Mouse (Mus musculus) hindbrain, postnatal 0 days (tissue): Measurements from ENCODE around the gene Tex35. TPM values are rescaled to one million over a fixed set of nuclear protein-coding genes. Genes with fewer than 3 reads are reported as not detected.
A peak's percentile ranks its signal among the peaks of the same experiment; 100 is the strongest.

Experiments used
- ATAC-seq: fragments of 200-750 bp; cut with Nextera tagmentation; 2 replicates; pipeline ENCODE4 v1.8.0; 2017; ENCODE audit warnings: mild to moderate bottlenecking, moderate TSS enrichment, moderate library complexity
- DNase-seq: peaks from one replicate; pipeline ENCODE4 v3.0.0-alpha.2; 2015; ENCODE audit warnings: low spot score
- H3K27ac ChIP-seq: fragments of 300-500 bp; sonication (generic); 2 replicates; pipeline ENCODE4 v1.5.1; 2014; ENCODE audit warnings: mild to moderate bottlenecking
- H3K27me3 ChIP-seq: fragments of 300-500 bp; sonication (generic); 2 replicates; pipeline ENCODE4 v1.6.1; 2014; ENCODE audit warnings: low read length, mixed read lengths; ENCODE audit not compliant: insufficient read depth
- H3K36me3 ChIP-seq: fragments of 300-500 bp; sonication (generic); 2 replicates; pipeline ENCODE4 v1.6.1; 2014; ENCODE audit warnings: low read length, mixed read lengths; ENCODE audit not compliant: insufficient read depth
- H3K4me1 ChIP-seq: fragments of 300-500 bp; sonication (generic); 2 replicates; pipeline ENCODE4 v1.6.1; 2014; ENCODE audit warnings: antibody characterized with exemption, low read length, mixed read lengths; ENCODE audit not compliant: insufficient read depth
- H3K4me2 ChIP-seq: fragments of 300-500 bp; sonication (generic); 2 replicates; pipeline ENCODE4 v1.6.1; 2014; ENCODE audit warnings: low read depth, mild to moderate bottlenecking, low read length, moderate library complexity, mixed read lengths
- H3K4me3 ChIP-seq: fragments of 300-500 bp; sonication (generic); 2 replicates; pipeline ENCODE4 v1.5.1; 2014; ENCODE audit warnings: low read length
- H3K9ac ChIP-seq: fragments of 300-500 bp; sonication (generic); replicated peaks from 2 replicates; pipeline ENCODE4 v1.6.1; 2014; ENCODE audit warnings: mild to moderate bottlenecking, low read length, moderate library complexity, mixed read lengths
- H3K9me3 ChIP-seq: fragments of 300-500 bp; sonication (generic); 2 replicates; pipeline ENCODE4 v1.6.1; 2016; ENCODE audit warnings: low read length, mixed read lengths
- CTCF ChIP-seq: IDR thresholded peaks from 2 replicates; pipeline ENCODE4 v1.5.1; 2016; ENCODE audit warnings: antibody characterized with exemption, control low read depth, low read depth
- WGBS: fragments of 180-500 bp; shearing (Covaris S2); extraction: QIAGEN DNeasy Blood & Tissue Kit; methylation state at CpG from one replicate; pipeline ENCODE4 v1.1.7; 2014; 5-methylcytosine and 5-hydroxymethylcytosine counted together
- polyA plus RNA-seq: library from polyadenylated mRNA; unstranded; fragments of >200 nt; fragmentation: Nextera tagmentation; extraction: Ambion mirVana; gene quantifications from 2 replicates; pipeline ENCODE4 v1.2.1, GENCODE M21; 2015
- total RNA-seq: library from RNA; depleted of rRNA; stranded (reverse); fragments of >200 nt; gene quantifications from 2 replicates; pipeline ENCODE4 v1.2.3, GENCODE M21; 2014

The Tex35 gene
- total and polyA plus RNA-seq, 2 experiments from 2014 or later: not detected

GRCm38 (mm10) chr1:157076257-157076656, 32.2 kb downstream of the Tex35 start:
- H3K4me1 ChIP-seq: no peaks in the 10 kb centered on the region
- no peaks in the 10 kb centered on the region for H3K9me3 ChIP-seq
- no peaks in the 10 kb centered on the region for H3K27me3 ChIP-seq
- H3K4me2 ChIP-seq: no peak overlapping the region
- ATAC-seq: peak; percentile 68
- 3% methylated on average over 15 of the region's 15 CpGs for WGBS
- DNase-seq: peak; percentile 87
- no peaks in the 10 kb centered on the region for H3K36me3 ChIP-seq
- TF ChIP-seq CTCF: peak; percentile 98
- no peak overlapping the region for H3K27ac ChIP-seq
- no peak overlapping the region for H3K4me3 ChIP-seq
- H3K9ac ChIP-seq: no peak overlapping the region

GRCm38 (mm10) chr1:157074937-157075336, 33.5 kb downstream of the Tex35 start:
- H3K4me2 ChIP-seq: no peak overlapping the region
- ATAC-seq (no peak), DNase-seq (no peak)
- no peak overlapping the region for H3K27ac ChIP-seq
- no peak overlapping the region for H3K9ac ChIP-seq
- no peaks in the 10 kb centered on the region for H3K27me3 ChIP-seq
- H3K4me3 ChIP-seq: no peak overlapping the region
- no peaks in the 10 kb centered on the region for H3K36me3 ChIP-seq
- TF ChIP-seq CTCF: no peak
- 47% methylated on average over 7 of the region's 7 CpGs for WGBS
- H3K9me3 ChIP-seq: no peaks in the 10 kb centered on the region
- no peaks in the 10 kb centered on the region for H3K4me1 ChIP-seq

GRCm38 (mm10) chr1:157074371-157074770, 34.1 kb downstream of the Tex35 start:
- Histone ChIP-seq H3K9ac (no peak overlapping the region), H3K4me1 (no peaks in the 10 kb centered on the region), H3K36me3 (no peaks in the 10 kb centered on the region), H3K4me2 (no peak overlapping the region), H3K4me3 (no peak overlapping the region), H3K9me3 (no peaks in the 10 kb centered on the region), H3K27me3 (no peaks in the 10 kb centered on the region), H3K27ac (no peak overlapping the region)
- TF ChIP-seq CTCF: no peak
- 85% methylated on average over 6 of the region's 6 CpGs for WGBS
- ATAC-seq (no peak), DNase-seq (no peak)

GRCm38 (mm10) chr1:157073592-157073991, 34.9 kb downstream of the Tex35 start:
- Histone ChIP-seq H3K36me3 (no peaks in the 10 kb centered on the region), H3K9ac (no peak overlapping the region), H3K27ac (no peak overlapping the region), H3K27me3 (no peaks in the 10 kb centered on the region), H3K4me2 (no peak overlapping the region), H3K4me3 (no peak overlapping the region), H3K4me1 (no peaks in the 10 kb centered on the region), H3K9me3 (no peaks in the 10 kb centered on the region)
- ATAC-seq (no peak), DNase-seq (no peak)
- no peak for TF ChIP-seq CTCF
- 61% methylated on average over 4 of the region's 4 CpGs for WGBS

GRCm38 (mm10) chr1:157069181-157069828, 39.2 kb downstream of the Tex35 start:
- Histone ChIP-seq H3K4me2 (no peak overlapping the region), H3K9me3 (no peaks in the 10 kb centered on the region), H3K9ac (no peak overlapping the region), H3K36me3 (no peaks in the 10 kb centered on the region), H3K27ac (no peak overlapping the region), H3K27me3 (no peaks in the 10 kb centered on the region), H3K4me1 (peaks cover 9% of the 10 kb centered on the region; the same call in 1 of the 2 replicates), H3K4me3 (no peak overlapping the region)
- TF ChIP-seq CTCF: no peak
- ATAC-seq (no peak), DNase-seq (no peak)
- WGBS: 52% methylated on average over 15 of the region's 15 CpGs

GRCm38 (mm10) chr1:157068316-157068715, 40.2 kb downstream of the Tex35 start:
- Histone ChIP-seq H3K27me3 (no peaks in the 10 kb centered on the region), H3K4me1 (peaks cover 9% of the 10 kb centered on the region; the same call in 1 of the 2 replicates), H3K4me3 (no peak overlapping the region), H3K9me3 (no peaks in the 10 kb centered on the region), H3K27ac (no peak overlapping the region), H3K4me2 (no peak overlapping the region), H3K9ac (no peak overlapping the region), H3K36me3 (no peaks in the 10 kb centered on the region)
- no peak for ATAC-seq
- no peak for DNase-seq
- TF ChIP-seq CTCF: no peak
